Mouse (Mus musculus) telencephalon, adult 2 months (tissue): Measurements from ENCODE around the gene Crebrf.
A peak's percentile ranks its signal among the peaks of the same experiment; 100 is the strongest.

ENCODE experiments used
- DNase-seq: peaks from one replicate; pipeline ENCODE4 v3.0.0-alpha.2; 2011; ENCODE audit warnings: low read depth, low spot score

Gene Crebrf

DNA sequence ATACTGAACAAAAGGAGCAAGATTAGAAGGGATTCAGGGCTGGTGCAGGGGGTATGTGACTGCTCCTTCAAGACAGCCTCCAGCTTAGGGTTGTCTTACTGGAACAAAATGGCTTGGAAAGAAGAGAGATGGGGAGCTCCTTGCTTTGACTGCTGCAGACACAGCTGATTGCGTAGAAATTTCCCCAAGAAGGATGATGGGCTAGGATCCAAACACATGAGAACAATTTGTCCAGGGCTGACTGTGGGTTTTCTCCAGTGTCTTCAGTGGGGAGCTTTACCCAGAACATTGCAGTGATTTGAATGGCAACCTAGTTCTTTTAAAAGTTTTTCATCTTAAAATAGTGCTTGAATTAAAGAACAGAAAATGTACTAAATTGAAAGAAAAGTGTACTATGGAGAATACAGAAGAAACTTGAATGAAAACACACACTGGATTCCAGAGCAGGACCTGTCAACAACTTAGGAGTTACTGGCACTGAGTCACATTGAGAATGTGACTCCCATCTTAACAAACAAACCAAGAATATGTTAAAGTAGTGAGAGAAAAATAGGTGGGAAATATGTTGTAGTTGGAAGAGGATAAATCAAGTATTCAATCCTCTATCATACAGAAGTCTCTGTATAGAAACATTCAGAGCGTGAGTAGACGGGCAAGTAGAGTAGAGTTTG, 63.1 kb downstream of the Crebrf start:
- DNase-seq, result no peak

- no peak for DNase-seq
Measured at GRCm38 (mm10) chr17:26779471-26779870, 64.0 kb downstream of the Crebrf start.

GRCm38 (mm10) chr17:26780750-26781571, 65.5 kb downstream of the Crebrf start, which contains the start of gene Bnip1:
Gene Bnip1 (plus strand): TSS chr17:26781066.
- peak; percentile 64 for DNase-seq

- no peak for DNase-seq
Measured at GRCm38 (mm10) chr17:26781610-26782043, 66.2 kb downstream of the Crebrf start.

DNA sequence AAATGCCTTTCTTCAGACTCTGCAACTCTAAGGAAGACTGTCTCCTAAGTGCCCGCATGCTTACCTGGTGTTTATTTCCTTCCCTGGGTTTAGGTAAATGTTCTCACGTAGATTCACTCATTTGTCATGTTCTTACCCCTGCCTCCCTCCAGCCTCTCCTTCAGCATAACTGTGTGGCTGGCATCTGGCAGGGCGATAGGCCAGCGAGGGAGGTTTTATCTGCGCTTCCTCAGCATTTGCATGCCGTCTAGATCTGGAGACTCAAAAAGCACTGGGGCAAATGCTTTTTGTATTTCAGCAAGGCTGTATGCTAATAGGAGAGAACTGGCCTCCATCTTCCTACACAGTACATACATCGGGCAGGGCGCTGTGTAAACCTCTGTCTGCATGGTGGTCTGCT, 69.1 kb downstream of the Crebrf start:
- DNase-seq, result no peak

DNA sequence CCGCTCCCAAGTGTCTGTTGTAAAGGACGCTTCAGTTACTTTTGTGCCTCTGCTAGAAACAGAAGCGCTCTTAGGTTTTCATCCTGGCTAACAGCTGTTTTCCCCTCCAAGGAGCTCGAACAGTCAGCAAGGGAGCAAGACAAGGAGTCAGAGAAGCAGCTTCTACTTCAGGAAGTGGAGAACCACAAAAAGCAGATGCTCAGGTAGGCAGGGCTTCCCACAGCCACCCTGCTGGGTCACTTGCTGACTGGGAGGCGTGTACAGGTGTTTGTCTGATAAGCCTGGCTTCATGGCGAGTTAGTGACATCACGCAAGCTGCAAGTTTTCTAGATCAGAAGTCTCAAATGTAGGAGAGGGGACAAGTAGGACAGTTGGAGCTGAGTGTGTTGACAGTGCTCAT, 71.1 kb downstream of the Crebrf start:
- DNase-seq, result no peak

DNA sequence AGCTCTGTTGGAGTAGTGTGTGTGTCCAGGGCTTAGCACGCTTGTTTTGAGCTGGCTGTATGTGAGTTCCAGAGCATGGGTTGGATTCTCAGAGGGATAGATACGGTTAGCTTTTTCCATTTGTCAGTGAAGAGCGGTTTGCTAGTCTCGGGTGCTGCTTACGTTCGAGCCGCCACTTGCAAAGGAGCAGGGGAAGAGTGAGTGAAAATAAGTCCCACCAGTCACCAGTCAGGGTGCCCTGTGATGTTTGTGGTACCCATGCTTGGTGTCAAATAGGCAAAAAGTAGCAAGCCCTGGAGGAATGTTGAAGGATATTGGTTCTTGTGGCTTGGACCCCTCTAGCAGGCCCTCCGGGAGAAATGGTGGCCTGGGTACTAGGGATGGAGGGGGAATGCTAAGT, 73.5 kb downstream of the Crebrf start:
- no peak for DNase-seq

GRCm38 (mm10) chr17:26789460-26790268, 74.2 kb downstream of the Crebrf start:
- no peak for DNase-seq

DNA sequence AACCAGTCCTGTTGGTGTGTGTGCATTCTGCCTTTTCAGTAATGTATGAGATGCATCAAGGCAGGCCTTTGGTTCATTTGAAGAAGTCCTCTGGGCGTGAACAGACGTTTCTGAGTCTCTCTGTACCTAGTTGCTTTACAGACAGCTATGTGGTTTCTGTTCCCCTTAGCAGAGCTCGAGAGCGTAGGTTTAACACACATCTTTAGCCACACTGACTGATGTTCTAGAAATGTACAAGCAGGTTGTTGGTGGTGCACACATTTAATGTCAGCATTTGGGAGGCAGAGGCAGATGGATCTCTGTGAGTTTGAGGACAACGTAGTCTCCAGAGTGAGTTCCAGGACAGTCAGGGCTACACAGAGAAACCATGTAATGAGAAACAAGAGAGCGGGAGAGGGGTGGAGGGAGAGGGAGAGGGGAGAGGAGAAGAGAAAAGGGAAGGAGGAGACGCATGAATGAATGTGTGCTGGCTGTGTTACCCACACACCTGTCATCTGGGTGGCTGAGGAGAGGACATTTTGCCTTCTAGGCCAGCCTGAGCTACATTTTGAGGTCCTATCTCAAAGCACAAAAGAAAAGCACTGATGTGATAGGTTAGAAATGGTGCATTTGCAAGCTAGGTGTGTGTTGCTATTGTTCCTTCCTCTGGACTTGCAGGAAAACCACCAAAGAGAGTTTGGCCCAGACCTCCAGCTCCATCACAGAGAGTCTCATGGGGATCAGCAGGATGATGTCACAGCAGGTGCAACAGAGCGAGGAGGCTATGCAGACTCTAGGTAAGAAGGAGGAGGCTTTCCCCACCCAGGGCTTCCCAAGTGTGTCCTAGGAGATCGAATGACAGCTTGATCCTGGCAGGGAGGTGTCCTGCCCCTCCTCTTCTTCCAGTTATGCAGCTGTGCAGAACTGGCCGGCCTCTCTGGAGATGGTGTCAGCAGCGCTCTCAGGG, 75.1 kb downstream of the Crebrf start:
- no peak for DNase-seq

GRCm38 (mm10) chr17:26791580-26791979, 76.1 kb downstream of the Crebrf start:
- DNase-seq, result peak; percentile 50

GRCm38 (mm10) chr17:26792096-26792495, 76.6 kb downstream of the Crebrf start:
- no peak for DNase-seq

GRCm38 (mm10) chr17:26793068-26793765, 77.8 kb downstream of the Crebrf start:
- no peak for DNase-seq

DNA sequence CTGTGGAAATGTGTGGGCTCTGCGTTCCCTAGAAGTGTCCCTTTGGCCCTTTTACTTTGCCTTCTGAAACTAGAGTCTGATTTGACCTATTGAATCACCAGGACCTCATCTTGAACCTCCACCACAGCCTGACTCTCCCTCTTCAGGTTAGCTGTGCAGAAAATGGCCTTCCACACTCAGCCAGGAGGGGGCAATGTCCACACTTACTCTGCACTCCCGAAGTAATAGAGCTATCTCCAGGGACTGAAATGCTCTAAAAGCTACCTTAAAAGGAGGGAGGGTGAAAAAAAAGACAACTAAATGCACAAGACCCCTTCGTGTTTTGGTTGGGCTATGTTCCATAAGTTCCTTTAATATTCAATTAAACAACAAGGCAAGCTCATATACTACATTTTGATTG, 79.3 kb downstream of the Crebrf start:
- DNase-seq, result no peak

DNA sequence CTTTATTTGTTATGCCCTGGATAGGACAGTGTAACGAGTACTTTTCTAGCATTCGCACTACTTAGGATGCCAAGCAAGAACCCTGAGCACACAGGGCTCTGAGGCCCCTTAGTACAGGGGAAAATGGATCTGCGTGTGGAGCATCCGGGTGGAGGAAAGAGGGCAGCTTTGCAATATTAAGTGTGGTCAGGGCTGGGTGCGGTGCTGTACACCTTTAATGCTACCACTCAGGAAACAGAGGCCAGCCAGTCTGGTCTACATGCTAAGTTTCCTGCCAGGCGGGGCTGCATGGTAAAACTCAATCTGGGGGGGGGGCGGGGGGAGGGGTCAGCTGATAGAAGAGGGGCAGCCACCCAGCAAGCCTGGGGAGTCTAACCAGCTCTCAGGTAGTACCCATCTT, 79.9 kb downstream of the Crebrf start:
- no peak for DNase-seq

- no peak for DNase-seq
Measured at GRCm38 (mm10) chr17:26797379-26798128, 82.1 kb downstream of the Crebrf start.

- DNase-seq, result no peak
Measured at GRCm38 (mm10) chr17:26802886-26803285, 87.4 kb downstream of the Crebrf start.

DNA sequence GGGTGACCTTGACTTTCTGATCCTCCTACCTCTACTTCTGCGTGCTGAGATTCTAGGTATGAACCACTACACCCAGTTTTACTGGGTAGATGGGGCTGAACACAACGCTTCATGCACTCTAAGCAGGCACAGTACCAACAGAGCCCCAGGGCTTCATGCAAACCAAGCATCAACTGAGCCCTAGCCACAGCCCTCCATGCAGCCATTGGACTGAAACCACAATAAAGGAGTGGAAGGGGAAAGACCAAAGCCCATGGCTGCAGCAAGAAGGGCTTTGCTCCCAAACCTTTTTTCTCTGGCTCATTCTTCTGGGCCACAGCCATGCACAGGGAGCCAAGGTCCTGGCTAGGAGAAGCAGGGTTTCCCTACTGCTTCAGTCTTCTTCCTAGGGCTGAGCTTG, 97.2 kb downstream of the Crebrf start:
- DNase-seq, result no peak

DNA sequence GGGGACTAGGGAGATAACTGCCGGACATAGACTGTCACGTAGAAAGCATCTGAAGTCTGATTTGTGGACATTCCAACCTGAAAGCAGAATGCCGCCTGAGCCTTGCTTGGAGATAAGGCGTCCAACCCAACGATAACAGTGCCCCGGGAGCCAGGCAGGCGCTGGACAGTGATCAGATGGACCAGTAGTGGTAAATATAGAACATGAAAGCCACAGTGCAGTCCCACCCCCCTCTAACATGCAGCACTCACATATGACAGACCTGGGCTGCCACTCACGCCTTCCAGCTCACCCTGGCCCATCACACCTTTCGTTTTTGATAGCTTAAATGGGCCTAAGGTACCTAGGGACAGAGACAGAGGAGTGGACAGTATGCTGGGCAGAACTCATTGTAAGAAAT, 98.0 kb downstream of the Crebrf start:
- DNase-seq, result no peak

GRCm38 (mm10) chr17:26816810-26817209, 101.4 kb downstream of the Crebrf start:
- no peak for DNase-seq

- no peak for DNase-seq
Measured at GRCm38 (mm10) chr17:26817776-26818175, 102.3 kb downstream of the Crebrf start.
